Mouse (Mus musculus): Measurements from ENCODE around the gene Macrod2. TPM values are rescaled to one million over a fixed set of nuclear protein-coding genes. Genes with fewer than 3 reads are reported as not detected.

The Macrod2 gene
- polyA plus RNA-seq, 1 experiment from 2014 or later, result 26.5 TPM

GRCm38 (mm10) chr2:141419806-141420205 lies 1024.7 kb downstream of the Macrod2 start:
- WGBS, result 93% methylated on average over 1 of the region's 1 CpGs
- DNase-seq (ENCODE audit: low spot score), result no peak
- Histone ChIP-seq H3K4me1 (no peaks in the 10 kb centered on the region), H3K4me3 (no peak overlapping the region), H3K9me3 (no peaks in the 10 kb centered on the region), H3K36me3 (no peaks in the 10 kb centered on the region), H3K27ac (no peak overlapping the region), H3K27me3 (ENCODE audit: insufficient read depth, poor library complexity, severe bottlenecking) (no peaks in the 10 kb centered on the region)

- no peak for DNase-seq (ENCODE audit: low spot score)
- Histone ChIP-seq H3K4me1 (no peaks in the 10 kb centered on the region), H3K27ac (no peak overlapping the region), H3K4me3 (no peak overlapping the region), H3K27me3 (ENCODE audit: insufficient read depth, poor library complexity, severe bottlenecking) (no peaks in the 10 kb centered on the region), H3K9me3 (no peaks in the 10 kb centered on the region), H3K36me3 (no peaks in the 10 kb centered on the region)
- WGBS, result 80% methylated on average over 5 of the region's 5 CpGs
Observed at GRCm38 (mm10) chr2:141434084-141434483, 1039.0 kb downstream of the Macrod2 start.

- DNase-seq (ENCODE audit: low spot score), result no peak
- WGBS, result 79% methylated on average over 16 of the region's 16 CpGs
- Histone ChIP-seq H3K27me3 (ENCODE audit: insufficient read depth, poor library complexity, severe bottlenecking) (no peaks in the 10 kb centered on the region), H3K27ac (no peak overlapping the region), H3K4me1 (no peaks in the 10 kb centered on the region), H3K9me3 (no peaks in the 10 kb centered on the region), H3K4me3 (no peak overlapping the region), H3K36me3 (no peaks in the 10 kb centered on the region)
Observed at GRCm38 (mm10) chr2:141434731-141435570, 1039.8 kb downstream of the Macrod2 start.

GRCm38 (mm10) chr2:141441896-141442295 lies 1046.8 kb downstream of the Macrod2 start:
- Histone ChIP-seq H3K36me3 (no peaks in the 10 kb centered on the region), H3K27ac (no peak overlapping the region), H3K4me3 (no peak overlapping the region), H3K4me1 (no peaks in the 10 kb centered on the region), H3K27me3 (ENCODE audit: insufficient read depth, poor library complexity, severe bottlenecking) (no peaks in the 10 kb centered on the region), H3K9me3 (no peaks in the 10 kb centered on the region)
- DNase-seq (ENCODE audit: low spot score), result no peak
- 66% methylated on average over 2 of the region's 2 CpGs for WGBS

GRCm38 (mm10) chr2:141449078-141449680 lies 1054.1 kb downstream of the Macrod2 start:
- no peaks in the 10 kb centered on the region for H3K36me3 ChIP-seq
- DNase-seq (ENCODE audit: low spot score), result no peak
- H3K4me1 ChIP-seq, result no peaks in the 10 kb centered on the region
- no peaks in the 10 kb centered on the region for H3K9me3 ChIP-seq
- H3K27me3 ChIP-seq (ENCODE audit: insufficient read depth, poor library complexity, severe bottlenecking), result no peaks in the 10 kb centered on the region
- H3K27ac ChIP-seq, result no peak overlapping the region
- 52% methylated on average over 2 of the region's 2 CpGs for WGBS
- no peak overlapping the region for H3K4me3 ChIP-seq

GRCm38 (mm10) chr2:141463946-141464345 lies 1068.8 kb downstream of the Macrod2 start:
- Histone ChIP-seq H3K27ac (no peak overlapping the region), H3K4me3 (no peak overlapping the region), H3K36me3 (no peaks in the 10 kb centered on the region), H3K9me3 (no peaks in the 10 kb centered on the region), H3K27me3 (ENCODE audit: insufficient read depth, poor library complexity, severe bottlenecking) (no peaks in the 10 kb centered on the region), H3K4me1 (no peaks in the 10 kb centered on the region)
- no peak for DNase-seq (ENCODE audit: low spot score)
- 93% methylated on average over 1 of the region's 1 CpGs for WGBS

- no peaks in the 10 kb centered on the region for H3K4me1 ChIP-seq
- 87% methylated on average over 1 of the region's 1 CpGs for WGBS
- no peak for DNase-seq (ENCODE audit: low spot score)
- H3K36me3 ChIP-seq, result no peaks in the 10 kb centered on the region
- H3K9me3 ChIP-seq, result no peaks in the 10 kb centered on the region
- no peak overlapping the region for H3K27ac ChIP-seq
- no peak overlapping the region for H3K4me3 ChIP-seq
- no peaks in the 10 kb centered on the region for H3K27me3 ChIP-seq (ENCODE audit: insufficient read depth, poor library complexity, severe bottlenecking)
Observed at GRCm38 (mm10) chr2:141472791-141473190, 1077.7 kb downstream of the Macrod2 start.

- H3K4me1 ChIP-seq, result no peaks in the 10 kb centered on the region
- no peaks in the 10 kb centered on the region for H3K36me3 ChIP-seq
- H3K27me3 ChIP-seq (ENCODE audit: insufficient read depth, poor library complexity, severe bottlenecking), result no peaks in the 10 kb centered on the region
- no peak for DNase-seq (ENCODE audit: low spot score)
- no peaks in the 10 kb centered on the region for H3K9me3 ChIP-seq
- H3K4me3 ChIP-seq, result no peak overlapping the region
- 76% methylated on average over 3 of the region's 3 CpGs for WGBS
- H3K27ac ChIP-seq, result no peak overlapping the region
Observed at GRCm38 (mm10) chr2:141477585-141477984, 1082.5 kb downstream of the Macrod2 start.

- WGBS, result 82% methylated on average over 3 of the region's 3 CpGs
- no peak overlapping the region for H3K27ac ChIP-seq
- no peaks in the 10 kb centered on the region for H3K27me3 ChIP-seq (ENCODE audit: insufficient read depth, poor library complexity, severe bottlenecking)
- no peaks in the 10 kb centered on the region for H3K36me3 ChIP-seq
- H3K9me3 ChIP-seq, result no peaks in the 10 kb centered on the region
- DNase-seq (ENCODE audit: low spot score), result no peak
- no peak overlapping the region for H3K4me3 ChIP-seq
- no peaks in the 10 kb centered on the region for H3K4me1 ChIP-seq
Observed at GRCm38 (mm10) chr2:141490518-141490917, 1095.4 kb downstream of the Macrod2 start.

GRCm38 (mm10) chr2:141505451-141505850 lies 1110.3 kb downstream of the Macrod2 start:
- H3K9me3 ChIP-seq, result no peaks in the 10 kb centered on the region
- no peak overlapping the region for H3K27ac ChIP-seq
- H3K4me1 ChIP-seq, result no peaks in the 10 kb centered on the region
- no peak for DNase-seq (ENCODE audit: low spot score)
- H3K4me3 ChIP-seq, result no peak overlapping the region
- H3K27me3 ChIP-seq (ENCODE audit: insufficient read depth, poor library complexity, severe bottlenecking), result no peaks in the 10 kb centered on the region
- H3K36me3 ChIP-seq, result no peaks in the 10 kb centered on the region
- 85% methylated on average over 3 of the region's 3 CpGs for WGBS

- Histone ChIP-seq H3K27ac (no peak overlapping the region), H3K4me3 (no peak overlapping the region), H3K9me3 (no peaks in the 10 kb centered on the region), H3K27me3 (ENCODE audit: insufficient read depth, poor library complexity, severe bottlenecking) (no peaks in the 10 kb centered on the region), H3K4me1 (no peaks in the 10 kb centered on the region), H3K36me3 (no peaks in the 10 kb centered on the region)
- no peak for DNase-seq (ENCODE audit: low spot score)
- WGBS, result 79% methylated on average over 9 of the region's 9 CpGs
Observed at GRCm38 (mm10) chr2:141507929-141508897, 1113.1 kb downstream of the Macrod2 start.

GRCm38 (mm10) chr2:141514976-141515375 lies 1119.9 kb downstream of the Macrod2 start:
- Histone ChIP-seq H3K27me3 (ENCODE audit: insufficient read depth, poor library complexity, severe bottlenecking) (no peaks in the 10 kb centered on the region), H3K9me3 (no peaks in the 10 kb centered on the region), H3K4me3 (no peak overlapping the region), H3K4me1 (no peaks in the 10 kb centered on the region), H3K36me3 (no peaks in the 10 kb centered on the region), H3K27ac (no peak overlapping the region)
- 75% methylated on average over 3 of the region's 3 CpGs for WGBS
- no peak for DNase-seq (ENCODE audit: low spot score)

GRCm38 (mm10) chr2:141522081-141522480 lies 1127.0 kb downstream of the Macrod2 start:
- WGBS, result 80% methylated on average over 4 of the region's 4 CpGs
- Histone ChIP-seq H3K27me3 (ENCODE audit: insufficient read depth, poor library complexity, severe bottlenecking) (no peaks in the 10 kb centered on the region), H3K36me3 (no peaks in the 10 kb centered on the region), H3K27ac (no peak overlapping the region), H3K4me3 (no peak overlapping the region), H3K9me3 (no peaks in the 10 kb centered on the region), H3K4me1 (no peaks in the 10 kb centered on the region)
- no peak for DNase-seq (ENCODE audit: low spot score)

Measured in heart, embryonic 10.5 days (tissue).